13 mouse cellular contexts compared by ENCODE assay signal in genomic region chr16:10546865-10547264, GRCm38 (mm10). TPM values are rescaled to one million over a fixed set of nuclear protein-coding genes. Genes with fewer than 3 reads are reported as not detected.
A peak's percentile ranks its signal among the peaks of the same experiment; 100 is the strongest.
DNase-seq lines count a peak whose midpoint lies in the region; ATAC-seq and TF ChIP-seq lines count a peak whose summit lies in the region.
"Had no signal": no experiment of that assay in that cellular context is flagged by ENCODE, and none has a peak within 500 bp of the region (broad histone marks: within the 10 kb centered on the region; RNA-seq: fewer than 3 reads in every experiment).

No protein-coding gene starts in this region.

- H3K27me3 ChIP-seq in hindbrain, embryonic 12.5 days, result no peaks in the 10 kb centered on the region
- no peaks in the 10 kb centered on the region for H3K27me3 ChIP-seq in hindbrain, embryonic 11.5 days (ENCODE audit: control insufficient read depth, insufficient read depth, low read length)
- H3K27me3 ChIP-seq in midbrain, embryonic 14.5 days (ENCODE audit: control insufficient read depth, insufficient read depth, low read length), result no peaks in the 10 kb centered on the region
- H3K27me3 ChIP-seq in midbrain, embryonic 11.5 days (ENCODE audit: control insufficient read depth, insufficient read depth, low read length), result no peaks in the 10 kb centered on the region
- no peaks in the 10 kb centered on the region for H3K27me3 ChIP-seq in thymus, adult 2 months (ENCODE audit: control insufficient read depth, insufficient read depth, low read length)

- H3K4me2 ChIP-seq in hindbrain, embryonic 12.5 days (replicated peaks), result peak overlapping the region; percentile 74; the same call in 1 of the 2 replicates
- H3K4me2 ChIP-seq in hindbrain, embryonic 11.5 days (replicated peaks; ENCODE audit: low read depth, low read length), result no peak overlapping the region
- peak overlapping the region; percentile 61; the same call in 1 of the 2 replicates for H3K4me2 ChIP-seq in midbrain, embryonic 14.5 days (ENCODE audit: low read length)
- H3K4me2 ChIP-seq in midbrain, embryonic 11.5 days, result no peak overlapping the region

- TF ChIP-seq CTCF in thymus, adult 2 months (IDR thresholded peaks at IDR 0.05; ENCODE audit: borderline replicate concordance, control insufficient read depth, extremely low read depth, insufficient read depth, low read length, poor library complexity), result no peak

- H3K36me3 ChIP-seq in hindbrain, embryonic 12.5 days, result no peaks in the 10 kb centered on the region
- H3K36me3 ChIP-seq in hindbrain, embryonic 11.5 days (ENCODE audit: control insufficient read depth, insufficient read depth, low read length), result no peaks in the 10 kb centered on the region
- no peaks in the 10 kb centered on the region for H3K36me3 ChIP-seq in midbrain, embryonic 14.5 days (ENCODE audit: control insufficient read depth, insufficient read depth, low read length)
- no peaks in the 10 kb centered on the region for H3K36me3 ChIP-seq in midbrain, embryonic 11.5 days (ENCODE audit: control insufficient read depth, insufficient read depth, low read length)
- H3K36me3 ChIP-seq in thymus, adult 2 months (ENCODE audit: control insufficient read depth, insufficient read depth, low read length), result no peaks in the 10 kb centered on the region

- H3K27ac ChIP-seq in hindbrain, embryonic 12.5 days, result no peak overlapping the region
- H3K27ac ChIP-seq in hindbrain, embryonic 11.5 days (ENCODE audit: low read depth, low read length), result no peak overlapping the region
- H3K27ac ChIP-seq in midbrain, embryonic 14.5 days (replicated peaks; ENCODE audit: low read depth, low read length), result no peak overlapping the region
- H3K27ac ChIP-seq in midbrain, embryonic 11.5 days (ENCODE audit: low read depth, low read length), result no peak overlapping the region
- H3K27ac ChIP-seq in thymus, adult 2 months (ENCODE audit: control insufficient read depth, insufficient read depth, low read length), result no peak overlapping the region

- no peak for ATAC-seq in hindbrain, embryonic 12.5 days (ENCODE audit: low FRiP score)
- no peak for ATAC-seq in hindbrain, embryonic 11.5 days (ENCODE audit: low FRiP score)
- no peak for ATAC-seq in midbrain, embryonic 14.5 days (ENCODE audit: low FRiP score, low TSS enrichment)
- no peak for ATAC-seq in midbrain, embryonic 11.5 days (ENCODE audit: low FRiP score)
- ATAC-seq: inflammation-experienced regulatory T-cells, adult 6 months had no signal

- peak; percentile 67 for DNase-seq in cerebellum, adult 9-11 months
- DNase-seq in cerebellum, postnatal 10 days, result no peak
- no peak for DNase-seq in hindbrain, embryonic 11.5 days (ENCODE audit: low spot score)
- no peak for DNase-seq in midbrain, embryonic 14.5 days
- no peak for DNase-seq in midbrain, embryonic 11.5 days (ENCODE audit: low spot score, missing footprints)
- no peak for DNase-seq in thymus, adult 2 months
- no peak for DNase-seq in left cerebral cortex, postnatal 10 days (ENCODE audit: extremely low spot score in 1 of 2, low spot score in 2 of 2)
- DNase-seq: cerebellum, postnatal 36 days; kidney, postnatal 4 days; lung, postnatal 14 days; right cerebral cortex, adult 18-20 months had no signal

- no peak overlapping the region for H3K4me3 ChIP-seq in hindbrain, embryonic 12.5 days
- no peak overlapping the region for H3K4me3 ChIP-seq in hindbrain, embryonic 11.5 days (ENCODE audit: low read depth, low read length)
- H3K4me3 ChIP-seq in midbrain, embryonic 14.5 days (replicated peaks; ENCODE audit: low read depth, low read length), result no peak overlapping the region
- H3K4me3 ChIP-seq in midbrain, embryonic 11.5 days (ENCODE audit: low read depth, low read length), result no peak overlapping the region
- H3K4me3 ChIP-seq in thymus, adult 2 months (ENCODE audit: control insufficient read depth, insufficient read depth, low read length), result no peak overlapping the region

- WGBS in hindbrain, embryonic 12.5 days, result 73% methylated on average over 3 of the region's 3 CpGs
- 70% methylated on average over 3 of the region's 3 CpGs for WGBS in hindbrain, embryonic 11.5 days
- WGBS in midbrain, embryonic 14.5 days, result 62% methylated on average over 3 of the region's 3 CpGs
- 59% methylated on average over 3 of the region's 3 CpGs for WGBS in midbrain, embryonic 11.5 days
- 85% methylated on average over 3 of the region's 3 CpGs for WGBS in thymus, adult 2 months

- H3K4me1 ChIP-seq in hindbrain, embryonic 12.5 days, result peaks cover 17% of the 10 kb centered on the region
- no peaks in the 10 kb centered on the region; the same call in 1 of the 2 replicates for H3K4me1 ChIP-seq in hindbrain, embryonic 11.5 days (replicated peaks; ENCODE audit: control insufficient read depth, insufficient read depth, low read length)
- H3K4me1 ChIP-seq in midbrain, embryonic 14.5 days (ENCODE audit: control insufficient read depth, insufficient read depth, low read length), result peaks cover 18% of the 10 kb centered on the region
- peaks cover 8% of the 10 kb centered on the region for H3K4me1 ChIP-seq in midbrain, embryonic 11.5 days (ENCODE audit: control insufficient read depth, insufficient read depth, low read length)
- peaks cover 8% of the 10 kb centered on the region for H3K4me1 ChIP-seq in thymus, adult 2 months (replicated peaks; ENCODE audit: control insufficient read depth, insufficient read depth, low read length)

- no peaks in the 10 kb centered on the region for H3K9me3 ChIP-seq in hindbrain, embryonic 12.5 days (replicated peaks)
- no peaks in the 10 kb centered on the region for H3K9me3 ChIP-seq in hindbrain, embryonic 11.5 days (ENCODE audit: control insufficient read depth, low read length)
- no peaks in the 10 kb centered on the region for H3K9me3 ChIP-seq in midbrain, embryonic 14.5 days (ENCODE audit: control insufficient read depth, low read length)
- H3K9me3 ChIP-seq in midbrain, embryonic 11.5 days (ENCODE audit: control insufficient read depth, low read length), result no peaks in the 10 kb centered on the region

- H3K9ac ChIP-seq in hindbrain, embryonic 12.5 days, result no peak overlapping the region
- H3K9ac ChIP-seq in hindbrain, embryonic 11.5 days (ENCODE audit: low read depth, low read length), result no peak overlapping the region
- no peak overlapping the region for H3K9ac ChIP-seq in midbrain, embryonic 14.5 days (replicated peaks; ENCODE audit: low read length)
- H3K9ac ChIP-seq in midbrain, embryonic 11.5 days (ENCODE audit: low read length), result no peak overlapping the region

- TF ChIP-seq POLR2A in thymus, adult 2 months (IDR thresholded peaks at IDR 0.05; ENCODE audit: control insufficient read depth, extremely low read depth, insufficient read depth, low read length, poor library complexity), result no peak

- intact Hi-C loops in left cerebral cortex, postnatal 10 days (cut with DNase I), result no loop called here

RNA-seq across cellular contexts. Expression of gene Clec16a, which starts 1.7 kb away (rescaled TPM):
- 51.4 and 55.5 TPM in 2 replicates for polyA plus RNA-seq in hindbrain, embryonic 12.5 days (2016; fragmentation: Nextera tagmentation; extraction: Ambion mirVana)
- polyA plus RNA-seq in hindbrain, embryonic 11.5 days (2014; fragmentation: Nextera tagmentation; extraction: Ambion mirVana), result 47.5 and 55.7 TPM in 2 replicates
- polyA plus RNA-seq in midbrain, embryonic 14.5 days (2014; fragmentation: Nextera tagmentation; extraction: Ambion mirVana), result 78.4 and 79.3 TPM in 2 replicates
- polyA plus RNA-seq in midbrain, embryonic 11.5 days (2014; fragmentation: Nextera tagmentation; extraction: Ambion mirVana), result 41.2 and 43.4 TPM in 2 replicates
- 25.2 and 30.1 TPM in 2 replicates for polyA plus RNA-seq in thymus, adult 2 months (2012; rRNA removed)
- total RNA-seq in left cerebral cortex, postnatal 10 days (2021), result 10 to 100 TPM; 69.3 to 71.5 TPM

RNA-seq across cellular contexts. Expression of gene Dexi, which starts 4.0 kb away (rescaled TPM):
- 22.2 and 27.6 TPM in 2 replicates for polyA plus RNA-seq in hindbrain, embryonic 12.5 days (2016; fragmentation: Nextera tagmentation; extraction: Ambion mirVana)
- 21.9 and 23.2 TPM in 2 replicates for polyA plus RNA-seq in hindbrain, embryonic 11.5 days (2014; fragmentation: Nextera tagmentation; extraction: Ambion mirVana)
- polyA plus RNA-seq in midbrain, embryonic 14.5 days (2014; fragmentation: Nextera tagmentation; extraction: Ambion mirVana), result 21.8 and 25.3 TPM in 2 replicates
- polyA plus RNA-seq in midbrain, embryonic 11.5 days (2014; fragmentation: Nextera tagmentation; extraction: Ambion mirVana), result 23.8 and 27.3 TPM in 2 replicates
- 122 and 146 TPM in 2 replicates for polyA plus RNA-seq in thymus, adult 2 months (2012; rRNA removed)
- total RNA-seq in left cerebral cortex, postnatal 10 days (2021), result 10 to 100 TPM; 27.5 to 30.2 TPM

Comparison
In these comparisons a context has a peak if more than half of its experiments do, and no peak if none do; other contexts are left out.
1. H3K4me2 ChIP-seq: peak in hindbrain, embryonic 12.5 days (single experiment) and midbrain, embryonic 14.5 days (single experiment); none in hindbrain, embryonic 11.5 days (single experiment) and midbrain, embryonic 11.5 days (single experiment).